Mouse (Mus musculus) layer of hippocampus, postnatal 14 days (tissue): ENCODE measurements at regions not wholly inside any gene's neighbourhood (a gene's known extent, or its start where the extent isn't known, plus 50 kb on each side); places are given as distances from the start of the nearest gene placed in this dataset.
"Not testable (repeated sequence)": the region's sequence is repeated elsewhere in the genome, so short reads cannot be mapped to it uniquely, and the experiment has no call there.

Experiments used
- DNase-seq, 2 experiments: peaks; one replicate each; pipeline ENCODE4 v3.0.0; 2021 to 2022; ENCODE audit warnings: low spot score in 2 of 2, mixed read lengths in 1 of 2

GRCm38 (mm10) chr2:114723971-114724666 is 69.4 kb upstream of the Dph6 start:
- DNase-seq = no peak

- no peak for DNase-seq
Measured at GRCm38 (mm10) chr2:114727197-114727596, 72.4 kb upstream of the Dph6 start.

GRCm38 (mm10) chr2:114734861-114735569 is 80.3 kb upstream of the Dph6 start:
- peak in 1 of 2 experiments; percentile 3 for DNase-seq

GRCm38 (mm10) chr2:114739421-114740212 is 84.9 kb upstream of the Dph6 start:
- peak in 1 of 2 experiments; percentile 12 for DNase-seq

GRCm38 (mm10) chr2:114763276-114763675 is 108.5 kb upstream of the Dph6 start:
- no peak for DNase-seq

- DNase-seq = not testable (repeated sequence)
Measured at GRCm38 (mm10) chr2:114773723-114774122, 119.0 kb upstream of the Dph6 start.

GRCm38 (mm10) chr2:114774278-114774677 is 119.5 kb upstream of the Dph6 start:
- DNase-seq = no peak

- no peak for DNase-seq
Measured at GRCm38 (mm10) chr2:114775532-114775931, 120.8 kb upstream of the Dph6 start.

GRCm38 (mm10) chr2:114776176-114776575 is 121.4 kb upstream of the Dph6 start:
- DNase-seq = no peak

GRCm38 (mm10) chr2:114782450-114782849 is 127.7 kb upstream of the Dph6 start:
- DNase-seq = no peak

GRCm38 (mm10) chr2:114784191-114784590 is 129.4 kb upstream of the Dph6 start:
- DNase-seq = no peak

- no peak for DNase-seq
Measured at GRCm38 (mm10) chr2:114788251-114788650, 133.5 kb upstream of the Dph6 start.

- DNase-seq = no peak
Measured at GRCm38 (mm10) chr2:114796630-114797290, 142.0 kb upstream of the Dph6 start.

GRCm38 (mm10) chr2:114797291-114797650 is 142.5 kb upstream of the Dph6 start:
- peak; percentile 23 to 76 for DNase-seq

- DNase-seq = no peak
Measured at GRCm38 (mm10) chr2:114803241-114803640, 148.5 kb upstream of the Dph6 start.

GRCm38 (mm10) chr2:114803928-114804327 is 149.2 kb upstream of the Dph6 start:
- no peak for DNase-seq

GRCm38 (mm10) chr2:114805436-114806047 is 150.8 kb upstream of the Dph6 start:
- no peak for DNase-seq

GRCm38 (mm10) chr2:114808046-114808445 is 153.3 kb upstream of the Dph6 start:
- no peak for DNase-seq

GRCm38 (mm10) chr2:114812141-114812902 is 157.6 kb upstream of the Dph6 start:
- DNase-seq = no peak

- DNase-seq = no peak
Measured at GRCm38 (mm10) chr2:114812903-114813290, 158.1 kb upstream of the Dph6 start.
